Mouse (Mus musculus) ES-Bruce4 (cell line): ENCODE measurements at regions not wholly inside any gene's neighbourhood (a gene's known extent, or its start where the extent isn't known, plus 50 kb on each side); places are given as distances from the start of the nearest gene placed in this dataset.

Experiments
- EP300 ChIP-seq: IDR thresholded peaks from 2 replicates; pipeline ENCODE4 v1.6.1; 2011; ENCODE audit warnings: low read depth, low read length; ENCODE audit not compliant: insufficient read depth
- POLR2A ChIP-seq: IDR thresholded peaks from one replicate; pipeline ENCODE4 v1.8.1; 2011; ENCODE audit warnings: low read length; ENCODE audit not compliant: insufficient read depth

DNA sequence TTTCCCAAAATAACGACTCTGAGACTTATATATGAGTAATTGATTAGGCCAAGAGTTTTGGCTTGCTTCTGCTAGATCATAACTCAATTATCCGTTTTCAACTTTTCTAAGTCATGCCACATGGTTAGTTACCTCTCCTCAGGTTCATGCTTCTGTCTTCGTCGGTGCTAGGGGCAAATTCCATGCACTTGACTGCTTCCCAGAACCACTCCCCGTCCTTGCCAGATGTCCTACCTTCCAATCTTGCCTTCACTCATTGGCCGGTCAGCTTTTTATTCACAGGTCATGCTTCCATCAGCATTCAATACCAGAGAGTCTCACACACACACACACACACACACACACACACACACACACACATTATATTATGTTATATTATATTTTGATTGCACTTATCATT, 66.4 kb upstream of the Arhgap32 start:
- TF ChIP-seq POLR2A (no peak), EP300 (no peak)
